Mouse (Mus musculus): ENCODE data around the gene Slc35d2. TPM values are rescaled to one million over a fixed set of nuclear protein-coding genes. Genes with fewer than 3 reads are reported as not detected.
"Not testable (repeated sequence)": the region's sequence is repeated elsewhere in the genome, so short reads cannot be mapped to it uniquely, and the experiment has no call there.

The Slc35d2 gene
- total RNA-seq, 2 experiments from 2014 or later, result 0.74 to 0.85 TPM

DNA sequence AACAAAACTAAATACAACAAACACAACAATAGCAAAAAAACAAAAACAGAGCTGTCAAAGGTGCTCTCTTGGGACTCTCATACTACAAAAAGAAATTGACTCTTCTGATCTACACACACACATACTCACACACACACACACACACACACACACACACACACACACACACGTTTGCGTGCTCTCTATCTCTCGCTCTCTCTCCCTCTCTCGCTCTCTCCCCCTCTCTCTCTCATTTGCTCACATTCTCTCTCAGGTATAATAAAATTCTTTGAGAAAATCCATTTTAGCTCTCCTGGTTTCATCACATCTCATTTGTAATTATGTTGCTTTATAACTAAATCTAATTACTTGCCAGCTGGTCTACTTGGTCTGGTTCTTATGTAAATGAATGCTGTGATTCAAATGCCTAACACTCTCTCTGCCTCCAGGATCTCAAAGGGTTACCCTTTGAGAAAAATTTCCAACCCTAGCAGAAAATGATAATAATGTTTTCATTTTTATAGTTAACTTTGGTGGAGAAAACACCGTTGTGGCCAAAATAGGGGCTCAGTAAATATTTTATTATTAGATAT is 68.1 kb downstream of the Slc35d2 start:
- DNase-seq (ENCODE audit: low spot score in 2 of 2), result no peak

DNA sequence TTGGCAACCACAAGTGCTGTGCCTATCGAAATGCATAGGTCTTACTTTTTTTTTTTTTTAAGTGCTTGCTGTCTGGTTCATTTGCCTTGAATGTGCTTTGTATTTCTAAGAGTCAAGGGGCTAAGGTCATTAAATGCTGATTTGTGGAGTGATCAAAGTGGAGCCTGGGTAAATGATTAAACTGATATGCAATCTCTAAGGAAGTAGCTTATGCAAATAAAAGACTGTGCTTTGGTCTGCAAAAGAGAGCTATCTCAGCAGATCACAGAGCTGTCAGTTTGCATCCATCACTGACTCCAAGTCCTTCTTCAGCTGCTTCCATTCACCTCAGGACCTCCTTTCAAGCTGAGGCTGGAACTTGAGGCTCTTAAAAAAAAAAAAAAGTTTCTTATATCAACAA is 75.2 kb downstream of the Slc35d2 start:
- no peak for DNase-seq (ENCODE audit: low spot score in 2 of 2)

DNA sequence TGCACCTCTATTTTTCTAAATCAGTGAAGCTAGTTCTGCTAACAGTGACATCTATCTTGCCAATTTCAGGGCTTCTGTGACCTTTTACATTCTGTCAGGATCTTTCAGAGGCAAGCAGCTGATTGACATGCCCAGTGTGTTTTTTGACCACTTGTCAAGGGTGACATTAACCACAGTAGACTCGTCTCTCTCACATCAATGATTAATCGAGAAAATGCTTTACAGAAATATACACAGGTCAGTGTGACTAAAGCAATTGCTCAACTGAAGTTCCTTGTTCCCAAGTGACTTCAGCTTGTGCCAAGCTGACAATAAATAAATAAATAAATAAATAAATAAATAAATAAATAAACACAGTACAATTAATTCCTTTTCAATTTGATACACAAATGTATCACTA is 76.9 kb downstream of the Slc35d2 start:
- DNase-seq (ENCODE audit: low spot score in 2 of 2), result not testable (repeated sequence)

DNA sequence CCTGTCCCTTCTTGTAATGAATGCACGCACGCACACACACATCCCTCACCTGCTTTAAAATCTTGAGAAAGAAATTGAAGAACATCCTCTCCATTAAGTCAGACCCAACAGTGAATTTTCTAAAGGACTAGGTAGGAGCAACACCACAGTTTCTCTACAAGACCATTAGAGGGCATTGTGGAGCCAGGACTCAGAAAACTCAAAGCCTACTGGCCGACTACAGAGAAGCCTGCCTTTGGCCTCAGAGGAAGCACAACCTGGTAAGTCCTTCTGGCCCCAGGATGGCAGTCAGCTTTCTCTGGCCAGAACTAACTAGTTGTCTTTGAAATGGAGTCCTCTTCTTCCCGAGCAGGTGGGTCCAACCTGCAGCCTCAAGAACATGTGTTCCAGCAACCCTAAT is 78.3 kb downstream of the Slc35d2 start:
- DNase-seq (ENCODE audit: low spot score in 2 of 2), result no peak

DNA sequence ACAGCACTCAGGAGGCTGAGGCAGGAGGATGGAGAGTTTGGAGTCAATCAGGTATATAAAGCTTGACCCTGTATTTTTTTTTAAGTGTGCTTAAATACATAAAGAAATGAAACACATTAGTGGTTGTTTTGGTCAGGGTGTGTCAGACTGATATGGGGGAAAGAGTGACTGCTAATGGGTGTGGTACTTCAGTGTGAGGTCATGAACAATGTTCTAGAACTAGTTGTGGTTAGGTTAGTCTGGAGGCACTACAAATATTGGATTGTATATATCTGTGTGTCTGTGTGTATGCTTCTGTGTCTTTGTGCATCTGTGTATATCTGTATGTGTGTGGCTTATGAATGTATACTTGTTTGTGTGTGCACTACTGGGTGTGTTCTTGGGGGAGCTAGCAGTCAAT is 79.6 kb downstream of the Slc35d2 start:
- no peak for DNase-seq (ENCODE audit: low spot score in 2 of 2)

- no peak for DNase-seq (ENCODE audit: low spot score in 2 of 2)
These were observed 80.7 kb downstream of the Slc35d2 start for GRCm38 (mm10) chr13:64048467-64048866.

Other genes starting within 250 kb of the Slc35d2 start
- not detected for gene Hsd17b3, start 40.1 kb downstream of the Slc35d2 start, total RNA-seq (2021)
- gene Zfp367, start 23.8 kb upstream of the Slc35d2 start, total RNA-seq (2021), result 10 to 100 TPM in 1 of 2 experiments, 1 to 10 TPM in 1; 9.7 to 10.2 TPM
- gene Habp4, start 32.5 kb upstream of the Slc35d2 start, total RNA-seq (2021), result 100 to 1,000 TPM; 141 to 146 TPM
- gene Cdc14b, start 145.9 kb upstream of the Slc35d2 start, total RNA-seq (2021), result 1 to 10 TPM; 4.8 to 5.6 TPM
- gene Aaed1, start 183.3 kb upstream of the Slc35d2 start, total RNA-seq (2021), result 10 to 100 TPM; 14.0 to 14.2 TPM
- 100 to 1,000 TPM; 161 to 178 TPM for gene Ctsl, start 241.5 kb upstream of the Slc35d2 start, total RNA-seq (2021)